Mouse (Mus musculus): ENCODE results near the gene Pelp1.
"Not testable (repeated sequence)": the region's sequence is repeated elsewhere in the genome, so short reads cannot be mapped to it uniquely, and the experiment has no call there.

DNA sequence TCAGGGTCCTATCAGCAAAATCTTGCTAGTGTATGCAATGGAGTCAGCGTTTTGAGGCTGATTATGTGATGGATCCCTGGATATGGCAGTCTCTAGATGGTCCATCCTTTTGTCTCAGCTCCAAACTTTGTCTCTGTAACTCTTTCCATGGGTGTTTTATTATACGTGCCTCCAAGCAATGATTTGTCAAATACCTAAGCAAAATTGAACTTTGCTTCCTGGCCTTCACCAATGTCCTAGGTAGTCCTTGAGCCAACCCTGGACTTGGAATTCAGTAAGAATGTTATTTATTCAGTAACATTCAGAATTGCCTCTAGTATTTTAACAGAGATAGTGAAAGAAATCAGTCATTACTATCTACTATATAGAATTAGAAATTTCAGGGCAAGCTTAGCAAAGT, 41.2 kb downstream of the Pelp1 start:
- TF ChIP-seq CHD2 (IDR thresholded peaks at IDR 0.05; ENCODE audit: low read depth, low read length); MAFK (IDR thresholded peaks at IDR 0.05; ENCODE audit: insufficient read depth, low read depth, low read length): not testable (repeated sequence)
